Mouse (Mus musculus) embryonic facial prominence, embryonic 11.5 days (tissue): ENCODE data around the gene Gnat1. TPM values are rescaled to one million over a fixed set of nuclear protein-coding genes. Genes with fewer than 3 reads are reported as not detected.

Experiments used
- ATAC-seq: fragments of 200-750 bp; cut with Nextera tagmentation; replicated peaks from 2 replicates; pipeline ENCODE4 v1.8.0; 2017; ENCODE audit warnings: low read depth; ENCODE audit not compliant: insufficient number of reproducible peaks, low FRiP score, low TSS enrichment
- DNase-seq: peaks from one replicate; pipeline ENCODE4 v3.0.0-alpha.2; 2015; ENCODE audit warnings: low spot score
- H3K27ac ChIP-seq: fragments of 300-500 bp; sonication (generic); replicated peaks from 2 replicates; pipeline ENCODE4 v1.5.1; 2014; ENCODE audit warnings: mild to moderate bottlenecking, low read depth, low read length, control low read depth
- H3K27me3 ChIP-seq: fragments of 300-500 bp; sonication (generic); 2 replicates; pipeline ENCODE4 v1.6.1; 2014; ENCODE audit warnings: mild to moderate bottlenecking, low read length, moderate library complexity, mixed read lengths; ENCODE audit not compliant: control insufficient read depth, insufficient read depth
- H3K36me3 ChIP-seq: fragments of 300-500 bp; sonication (generic); replicated peaks from 2 replicates; pipeline ENCODE4 v1.6.1; 2014; ENCODE audit warnings: low read depth, mild to moderate bottlenecking, low read length, moderate library complexity, mixed read lengths; ENCODE audit not compliant: control insufficient read depth, insufficient read depth
- H3K4me1 ChIP-seq: fragments of 300-500 bp; sonication (generic); 2 replicates; pipeline ENCODE4 v1.6.1; 2014; ENCODE audit warnings: low read length, mixed read lengths; ENCODE audit not compliant: control insufficient read depth, insufficient read depth
- H3K4me2 ChIP-seq: fragments of 300-500 bp; sonication (generic); 2 replicates; pipeline ENCODE4 v1.6.1; 2014; ENCODE audit warnings: low read depth, mild to moderate bottlenecking, control low read depth, low read length, moderate library complexity
- H3K4me3 ChIP-seq: fragments of 300-500 bp; sonication (generic); 2 replicates; pipeline ENCODE4 v1.5.1; 2014; ENCODE audit warnings: low read depth, low read length, control low read depth
- H3K9ac ChIP-seq: fragments of 300-500 bp; sonication (generic); replicated peaks from 2 replicates; pipeline ENCODE4 v1.6.1; 2014; ENCODE audit warnings: mild to moderate bottlenecking, control low read depth, low read length
- H3K9me3 ChIP-seq: fragments of 300-500 bp; sonication (generic); replicated peaks from 2 replicates; pipeline ENCODE4 v1.6.1; 2016; ENCODE audit warnings: mild to moderate bottlenecking, low read length, inconsistent platforms, mixed read lengths; ENCODE audit not compliant: control insufficient read depth
- WGBS: fragments of 180-500 bp; shearing (Covaris S2); extraction: QIAGEN DNeasy Blood & Tissue Kit; methylation state at CpG from one replicate; pipeline ENCODE4 v1.1.7; 2014; 5-methylcytosine and 5-hydroxymethylcytosine counted together
- polyA plus RNA-seq: library from polyadenylated mRNA; unstranded; fragments of >200 nt; fragmentation: Nextera tagmentation; extraction: Ambion mirVana; gene quantifications from 2 replicates; pipeline ENCODE4 v1.2.1, GENCODE M21; 2014

The Gnat1 gene
- polyA plus RNA-seq, 1 experiment from 2014 or later, result not detected

- WGBS, result 35% methylated on average over 8 of the region's 8 CpGs
- Histone ChIP-seq H3K9me3 (no peaks in the 10 kb centered on the region), H3K27ac (no peak overlapping the region), H3K9ac (no peak overlapping the region), H3K4me1 (peaks cover 8% of the 10 kb centered on the region), H3K4me3 (no peak overlapping the region), H3K27me3 (peaks cover 9% of the 10 kb centered on the region), H3K4me2 (peak overlapping the region; percentile 95; the same call in 1 of the 2 replicates), H3K36me3 (no peaks in the 10 kb centered on the region)
- DNase-seq, result no peak
- no peak for ATAC-seq
Measured at GRCm38 (mm10) chr9:107668011-107668410, 11.5 kb downstream of the Gnat1 start.

- WGBS, result under 1% methylated on average over 24 of the region's 24 CpGs
- H3K9me3 ChIP-seq, result no peaks in the 10 kb centered on the region
- DNase-seq (peak; percentile 81), ATAC-seq (peak; percentile 89)
- H3K27ac ChIP-seq, result no peak overlapping the region
- H3K36me3 ChIP-seq, result no peaks in the 10 kb centered on the region
- peak overlapping the region; percentile 95 for H3K4me2 ChIP-seq
- peaks cover 9% of the 10 kb centered on the region for H3K27me3 ChIP-seq
- peak overlapping the region; percentile 47 for H3K4me3 ChIP-seq
- H3K4me1 ChIP-seq, result peaks cover 8% of the 10 kb centered on the region
- H3K9ac ChIP-seq, result peak overlapping the region; percentile 57
Measured at GRCm38 (mm10) chr9:107667219-107667618, 12.3 kb downstream of the Gnat1 start.

- Histone ChIP-seq H3K27me3 (peaks cover 9% of the 10 kb centered on the region), H3K9me3 (no peaks in the 10 kb centered on the region), H3K4me1 (peaks cover 8% of the 10 kb centered on the region), H3K27ac (no peak overlapping the region), H3K36me3 (no peaks in the 10 kb centered on the region), H3K4me3 (peak overlapping the region; percentile 47), H3K4me2 (peak overlapping the region; percentile 95), H3K9ac (peak overlapping the region; percentile 57)
- DNase-seq (peak; percentile 41), ATAC-seq (no peak)
- WGBS, result 1% methylated on average over 30 of the region's 30 CpGs
Measured at GRCm38 (mm10) chr9:107666751-107667205, 12.7 kb downstream of the Gnat1 start.

- peaks cover 8% of the 10 kb centered on the region for H3K4me1 ChIP-seq
- no peak overlapping the region for H3K4me3 ChIP-seq
- no peak overlapping the region for H3K27ac ChIP-seq
Measured at GRCm38 (mm10) chr9:107665308-107665707, 14.2 kb downstream of the Gnat1 start.

GRCm38 (mm10) chr9:107663525-107663924 lies 16.0 kb downstream of the Gnat1 start:
- peak overlapping the region; percentile 30; the same call in 1 of the 2 replicates for H3K9ac ChIP-seq
- peaks cover 8% of the 10 kb centered on the region for H3K4me1 ChIP-seq
- no peak overlapping the region for H3K4me2 ChIP-seq
- peaks cover 9% of the 10 kb centered on the region for H3K27me3 ChIP-seq
- DNase-seq (no peak), ATAC-seq (no peak)
- no peaks in the 10 kb centered on the region for H3K9me3 ChIP-seq
- no peak overlapping the region for H3K4me3 ChIP-seq
- no peak overlapping the region for H3K27ac ChIP-seq
- H3K36me3 ChIP-seq, result no peaks in the 10 kb centered on the region
- WGBS, result 47% methylated on average over 9 of the region's 9 CpGs

More at GRCm38 (mm10) chr9:107665308-107665707, 14.2 kb downstream of the Gnat1 start:
- Histone ChIP-seq H3K36me3 (no peaks in the 10 kb centered on the region), H3K9ac (no peak overlapping the region), H3K4me2 (no peak overlapping the region), H3K27me3 (peaks cover 9% of the 10 kb centered on the region), H3K9me3 (no peaks in the 10 kb centered on the region)
- DNase-seq (no peak), ATAC-seq (no peak)
- WGBS, result 87% methylated on average over 7 of the region's 7 CpGs

- no peaks in the 10 kb centered on the region for H3K36me3 ChIP-seq
- no peak overlapping the region for H3K27ac ChIP-seq
- H3K4me1 ChIP-seq, result peaks cover 8% of the 10 kb centered on the region
- no peak overlapping the region for H3K4me3 ChIP-seq
- 84% methylated on average over 8 of the region's 8 CpGs for WGBS
- H3K9ac ChIP-seq, result no peak overlapping the region
- H3K27me3 ChIP-seq, result peaks cover 9% of the 10 kb centered on the region
- H3K9me3 ChIP-seq, result no peaks in the 10 kb centered on the region
- no peak overlapping the region for H3K4me2 ChIP-seq
- ATAC-seq (no peak), DNase-seq (no peak)
Measured at GRCm38 (mm10) chr9:107662342-107662741, 17.2 kb downstream of the Gnat1 start.

- DNase-seq, result no peak
- no peak for ATAC-seq
- 58% methylated on average over 3 of the region's 3 CpGs for WGBS
Measured at GRCm38 (mm10) chr9:107660777-107661176, 18.7 kb downstream of the Gnat1 start.

GRCm38 (mm10) chr9:107659961-107660360 lies 19.6 kb downstream of the Gnat1 start:
- WGBS, result 88% methylated on average over 3 of the region's 3 CpGs
- Histone ChIP-seq H3K9ac (no peak overlapping the region), H3K4me1 (peaks cover 5% of the 10 kb centered on the region; the same call in 1 of the 2 replicates), H3K4me2 (no peak overlapping the region), H3K9me3 (no peaks in the 10 kb centered on the region), H3K36me3 (no peaks in the 10 kb centered on the region), H3K4me3 (no peak overlapping the region), H3K27ac (no peak overlapping the region), H3K27me3 (no peaks in the 10 kb centered on the region)
- ATAC-seq (no peak), DNase-seq (no peak)

More at GRCm38 (mm10) chr9:107660777-107661176, 18.7 kb downstream of the Gnat1 start:
- no peak overlapping the region for H3K4me2 ChIP-seq
- no peaks in the 10 kb centered on the region for H3K9me3 ChIP-seq
- no peak overlapping the region for H3K9ac ChIP-seq
- H3K27me3 ChIP-seq, result peaks cover 3% of the 10 kb centered on the region; the same call in 1 of the 2 replicates
- no peaks in the 10 kb centered on the region for H3K36me3 ChIP-seq
- H3K4me1 ChIP-seq, result peaks cover 5% of the 10 kb centered on the region; the same call in 1 of the 2 replicates
- no peak overlapping the region for H3K27ac ChIP-seq
- no peak overlapping the region for H3K4me3 ChIP-seq
